ENCODE assay signal across 18 mouse cellular contexts in the genomic region with DNA sequence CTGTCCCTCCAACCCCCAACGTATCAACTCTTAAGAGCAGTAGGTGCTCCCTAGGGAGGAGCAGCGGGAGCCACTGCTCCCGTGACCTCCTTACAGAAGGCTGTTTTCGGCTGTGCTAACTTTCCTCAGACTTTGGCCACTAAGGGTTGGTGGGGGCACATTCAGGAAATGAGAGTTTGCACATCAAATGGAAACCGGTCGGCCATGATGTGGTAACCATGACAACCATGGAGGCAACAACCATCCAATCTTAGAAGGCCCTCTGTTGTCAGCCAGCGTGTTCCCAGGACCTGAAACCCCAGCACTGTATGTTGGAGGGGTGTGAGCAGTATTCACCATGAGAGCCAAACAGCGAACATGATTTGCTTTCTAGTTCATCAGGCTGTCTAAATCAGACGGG. TPM values are rescaled to one million over a fixed set of nuclear protein-coding genes. Genes with fewer than 3 reads are reported as not detected.
DNase-seq lines count a peak whose midpoint lies in the region; ATAC-seq lines count a peak whose summit lies in the region.
"Had no signal": no experiment of that assay in that cellular context is flagged by ENCODE, and none has a peak within 500 bp of the region (broad histone marks: within the 10 kb centered on the region; RNA-seq: fewer than 3 reads in every experiment).

No protein-coding gene starts in this region.

- peaks cover 31% of the 10 kb centered on the region for H3K4me1 ChIP-seq in heart, embryonic 11.5 days (ENCODE audit: control insufficient read depth, insufficient read depth, low read length)

- 84% methylated on average over 9 of the region's 9 CpGs for WGBS in heart, embryonic 11.5 days (ENCODE audit: insufficient replicate concordance)

- H3K27ac ChIP-seq in heart, embryonic 11.5 days (ENCODE audit: low read depth, low read length) = no peak overlapping the region
- H3K27ac ChIP-seq: lung, embryonic 15.5 days; midbrain, embryonic 13.5 days had no signal

- no peaks in the 10 kb centered on the region for H3K9me3 ChIP-seq in heart, embryonic 11.5 days (replicated peaks; ENCODE audit: control insufficient read depth, low read length)
- H3K9me3 ChIP-seq: heart, embryonic 12.5 days; lung, embryonic 15.5 days; midbrain, embryonic 13.5 days had no signal

- H3K27me3 ChIP-seq in heart, embryonic 11.5 days (ENCODE audit: control insufficient read depth, insufficient read depth, low read length) = no peaks in the 10 kb centered on the region
- H3K27me3 ChIP-seq: heart, embryonic 12.5 days had no signal

- H3K4me3 ChIP-seq in heart, embryonic 11.5 days (ENCODE audit: low read depth, low read length) = no peak overlapping the region
- H3K4me3 ChIP-seq: heart, embryonic 12.5 days; lung, embryonic 15.5 days; midbrain, embryonic 13.5 days; myocyte had no signal

- H3K36me3 ChIP-seq in heart, embryonic 11.5 days (ENCODE audit: control insufficient read depth, insufficient read depth, low read length) = no peaks in the 10 kb centered on the region
- H3K36me3 ChIP-seq: heart, embryonic 12.5 days; lung, embryonic 15.5 days; midbrain, embryonic 13.5 days had no signal

- no peak for ATAC-seq in heart, embryonic 11.5 days (replicated peaks; ENCODE audit: insufficient number of reproducible peaks, low FRiP score, low TSS enrichment)
- ATAC-seq: forebrain, embryonic 14.5 days; midbrain, embryonic 13.5 days had no signal

- H3K4me2 ChIP-seq in heart, embryonic 11.5 days = no peak overlapping the region
- H3K4me2 ChIP-seq: heart, embryonic 12.5 days; lung, embryonic 15.5 days; midbrain, embryonic 13.5 days had no signal

- DNase-seq in embryo, embryonic 10.5 days (ENCODE audit: low spot score) = peak; percentile 44
- no peak for DNase-seq in embryo, embryonic 9.5 days (ENCODE audit: extremely low spot score)
- peak; percentile 46 for DNase-seq in retina, postnatal 1 day
- no peak for DNase-seq in retina, embryonic 14.5 days (ENCODE audit: low spot score)
- peak; percentile 31 to 39 for DNase-seq in CD8-positive naive resting alpha-beta T cell, adult 2 months (ENCODE audit: low read depth in 2 of 2, low spot score in 2 of 2)
- peak; percentile 24 to 44 for DNase-seq in natural killer cell, adult 2 months (ENCODE audit: low spot score in 2 of 2)
- no peak for DNase-seq in left cerebral cortex, adult 18-20 months (ENCODE audit: low spot score in 2 of 2)
- DNase-seq: adrenal gland, adult 8-10 months; cerebellum, adult 11 months; cerebellum, postnatal 14 days; right cerebral cortex, postnatal 25 days; thymus, postnatal 36 days had no signal

- no peak overlapping the region for H3K9ac ChIP-seq in heart, embryonic 11.5 days (ENCODE audit: low read depth, low read length)
- H3K9ac ChIP-seq: heart, embryonic 12.5 days; lung, embryonic 15.5 days; midbrain, embryonic 13.5 days had no signal

RNA-seq across cellular contexts. Expression of a gene that starts 7.4 kb away (rescaled TPM):
- 10 to 100 TPM; 42.4 to 46.8 TPM for total RNA-seq in left cerebral cortex, adult 18-20 months (2021)
- polyA plus RNA-seq in heart, embryonic 11.5 days (2014; fragmentation: Nextera tagmentation; extraction: Ambion mirVana) = 89.2 and 109 TPM in 2 replicates

Comparison
In these comparisons a context has a peak if more than half of its experiments do, and no peak if none do; other contexts are left out.
1. DNase-seq: peak in embryo, embryonic 10.5 days (single experiment), retina, postnatal 1 day (single experiment), CD8-positive naive resting alpha-beta T cell, adult 2 months (2 of 2) and natural killer cell, adult 2 months (2 of 2); none in embryo, embryonic 9.5 days (single experiment), retina, embryonic 14.5 days (single experiment) and left cerebral cortex, adult 18-20 months (0 of 2).